Mouse (Mus musculus) heart, embryonic 10.5 days (tissue): Measurements from ENCODE around the gene Gm20715. TPM values are rescaled to one million over a fixed set of nuclear protein-coding genes. Genes with fewer than 3 reads are reported as not detected.

ENCODE experiments used
- DNase-seq: peaks from one replicate; pipeline ENCODE4 v3.0.0-alpha.2; 2017; ENCODE audit warnings: low spot score
- H3K27ac ChIP-seq: fragments of 300-500 bp; sonication (generic); 2 replicates; pipeline ENCODE4 v1.5.1; 2016; ENCODE audit warnings: mild to moderate bottlenecking
- H3K27me3 ChIP-seq: fragments of 300-500 bp; sonication (generic); 2 replicates; pipeline ENCODE4 v1.6.1; 2016; ENCODE audit warnings: mild to moderate bottlenecking; ENCODE audit not compliant: poor library complexity, insufficient read depth, severe bottlenecking
- H3K36me3 ChIP-seq: fragments of 300-500 bp; sonication (generic); 2 replicates; pipeline ENCODE4 v1.6.1; 2016; ENCODE audit warnings: mild to moderate bottlenecking, moderate library complexity
- H3K4me1 ChIP-seq: fragments of 300-500 bp; sonication (generic); 2 replicates; pipeline ENCODE4 v1.6.1; 2016; ENCODE audit warnings: mild to moderate bottlenecking
- H3K4me3 ChIP-seq: fragments of 300-500 bp; sonication (generic); 2 replicates; pipeline ENCODE4 v1.5.1; 2016; ENCODE audit warnings: mild to moderate bottlenecking, moderate library complexity
- H3K9me3 ChIP-seq: fragments of 300-500 bp; sonication (generic); 2 replicates; pipeline ENCODE4 v1.6.1; 2016; ENCODE audit warnings: mild to moderate bottlenecking, moderate library complexity
- WGBS: fragments of 180-500 bp; shearing (Covaris S2); methylation state at CpG from one replicate; pipeline ENCODE4 v1.1.7; 2016; 5-methylcytosine and 5-hydroxymethylcytosine counted together
- polyA plus RNA-seq: library from polyadenylated mRNA; unstranded; fragments of >200 nt; fragmentation: Nextera tagmentation; extraction: Ambion mirVana; gene quantifications from 2 replicates; pipeline ENCODE4 v1.2.1, GENCODE M21; 2016

The Gm20715 gene
- polyA plus RNA-seq, 1 experiment from 2014 or later: not detected

GRCm38 (mm10) chr7:6384011-6384410 is 26.1 kb upstream of the Gm20715 start:
- WGBS: 59% methylated on average over 8 of the region's 8 CpGs

GRCm38 (mm10) chr7:6386995-6387394 is 23.1 kb upstream of the Gm20715 start:
- Histone ChIP-seq H3K9me3 (no peaks in the 10 kb centered on the region), H3K27ac (no peak overlapping the region), H3K36me3 (peaks cover 42% of the 10 kb centered on the region), H3K27me3 (no peaks in the 10 kb centered on the region), H3K4me3 (no peak overlapping the region), H3K4me1 (peaks cover 6% of the 10 kb centered on the region; the same call in 1 of the 2 replicates)
- WGBS: 92% methylated on average over 8 of the region's 8 CpGs
- DNase-seq: no peak

More at GRCm38 (mm10) chr7:6384011-6384410, 26.1 kb upstream of the Gm20715 start:
- H3K4me3 ChIP-seq: peak overlapping the region; percentile 70
- no peak for DNase-seq
- no peaks in the 10 kb centered on the region for H3K27me3 ChIP-seq
- H3K27ac ChIP-seq: no peak overlapping the region
- peaks cover 6% of the 10 kb centered on the region; the same call in 1 of the 2 replicates for H3K4me1 ChIP-seq
- H3K36me3 ChIP-seq: peaks cover 13% of the 10 kb centered on the region
- H3K9me3 ChIP-seq: no peaks in the 10 kb centered on the region

GRCm38 (mm10) chr7:6388971-6389370 is 21.1 kb upstream of the Gm20715 start:
- peaks cover 61% of the 10 kb centered on the region for H3K36me3 ChIP-seq
- H3K9me3 ChIP-seq: no peaks in the 10 kb centered on the region
- DNase-seq: no peak
- no peak overlapping the region for H3K27ac ChIP-seq
- 88% methylated on average over 5 of the region's 5 CpGs for WGBS
- no peaks in the 10 kb centered on the region for H3K27me3 ChIP-seq
- H3K4me1 ChIP-seq: no peaks in the 10 kb centered on the region
- no peak overlapping the region for H3K4me3 ChIP-seq

- peaks cover 66% of the 10 kb centered on the region for H3K36me3 ChIP-seq
- whole genome bisulfite sequencing: 74% methylated on average over 5 of the region's 5 CpGs
Measured at GRCm38 (mm10) chr7:6389449-6389848, 20.6 kb upstream of the Gm20715 start.

GRCm38 (mm10) chr7:6397996-6398975 is 11.8 kb upstream of the Gm20715 start, which contains the start of gene Smim17:
Gene Smim17 (plus strand): TSS chr7:6398715.
- 28% methylated on average over 25 of the region's 25 CpGs for WGBS
- Histone ChIP-seq H3K4me1 (peaks cover 4% of the 10 kb centered on the region; the same call in 1 of the 2 replicates), H3K36me3 (peaks cover 24% of the 10 kb centered on the region), H3K9me3 (no peaks in the 10 kb centered on the region), H3K4me3 (peak within 1 kb of the TSS; percentile 58), H3K27me3 (no peaks in the 10 kb centered on the region), H3K27ac (no peak within 1 kb of the TSS)
- peak; percentile 79 for DNase-seq

More at GRCm38 (mm10) chr7:6389449-6389848, 20.6 kb upstream of the Gm20715 start:
- Histone ChIP-seq H3K4me1 (no peaks in the 10 kb centered on the region), H3K9me3 (no peaks in the 10 kb centered on the region), H3K27ac (no peak overlapping the region), H3K4me3 (no peak overlapping the region), H3K27me3 (no peaks in the 10 kb centered on the region)
- DNase-seq: no peak

GRCm38 (mm10) chr7:6414626-6415441 is 4.8 kb downstream of the Gm20715 start:
- H3K9me3 ChIP-seq: no peaks in the 10 kb centered on the region
- no peak for DNase-seq
- H3K4me3 ChIP-seq: no peak overlapping the region
- WGBS: 7% methylated on average over 21 of the region's 22 CpGs
- H3K27me3 ChIP-seq: 0 out of 2 replicates have a peak, but pooled peaks cover 4% of the 10 kb centered on the region
- H3K4me1 ChIP-seq: no peaks in the 10 kb centered on the region
- no peak overlapping the region for H3K27ac ChIP-seq
- H3K36me3 ChIP-seq: no peaks in the 10 kb centered on the region

GRCm38 (mm10) chr7:6415442-6415787 is 5.3 kb downstream of the Gm20715 start:
- no peaks in the 10 kb centered on the region for H3K36me3 ChIP-seq
- WGBS: 24% methylated on average over 8 of the region's 8 CpGs
- no peaks in the 10 kb centered on the region for H3K4me1 ChIP-seq
- no peak for DNase-seq
- H3K27me3 ChIP-seq: 0 out of 2 replicates have a peak, but pooled peaks cover 4% of the 10 kb centered on the region
- H3K9me3 ChIP-seq: no peaks in the 10 kb centered on the region
- no peak overlapping the region for H3K27ac ChIP-seq
- no peak overlapping the region for H3K4me3 ChIP-seq

- Histone ChIP-seq H3K27ac (no peak overlapping the region), H3K4me3 (no peak overlapping the region), H3K9me3 (peaks cover 4% of the 10 kb centered on the region; the same call in 1 of the 2 replicates), H3K4me1 (no peaks in the 10 kb centered on the region), H3K36me3 (no peaks in the 10 kb centered on the region), H3K27me3 (0 out of 2 replicates have a peak, but pooled peaks cover 3% of the 10 kb centered on the region)
- 70% methylated on average over 6 of the region's 6 CpGs for WGBS
- no peak for DNase-seq
Measured at GRCm38 (mm10) chr7:6419894-6420293, 9.8 kb downstream of the Gm20715 start.

GRCm38 (mm10) chr7:6429381-6429780 is 19.3 kb downstream of the Gm20715 start:
- Histone ChIP-seq H3K36me3 (no peaks in the 10 kb centered on the region), H3K4me3 (no peak overlapping the region), H3K9me3 (peaks cover 21% of the 10 kb centered on the region), H3K27ac (no peak overlapping the region), H3K4me1 (no peaks in the 10 kb centered on the region), H3K27me3 (no peaks in the 10 kb centered on the region)
- DNase-seq: no peak
- WGBS: 90% methylated on average over 3 of the region's 3 CpGs

- 32% methylated on average over 2 of the region's 2 CpGs for WGBS
Measured at GRCm38 (mm10) chr7:6430342-6430741, 20.3 kb downstream of the Gm20715 start.

GRCm38 (mm10) chr7:6438388-6438787 is 28.3 kb downstream of the Gm20715 start, which contains the start of gene Olfr1344:
Gene Olfr1344 (plus strand): TSS chr7:6438688.
- H3K27me3 ChIP-seq: no peaks in the 10 kb centered on the region
- H3K4me1 ChIP-seq: no peaks in the 10 kb centered on the region
- no peak for DNase-seq
- H3K4me3 ChIP-seq: no peak within 1 kb of the TSS
- WGBS: 71% methylated on average over 3 of the region's 3 CpGs
- no peaks in the 10 kb centered on the region for H3K36me3 ChIP-seq
- H3K27ac ChIP-seq: no peak within 1 kb of the TSS
- H3K9me3 ChIP-seq: no peaks in the 10 kb centered on the region

More at GRCm38 (mm10) chr7:6430342-6430741, 20.3 kb downstream of the Gm20715 start:
- no peak for DNase-seq
- H3K36me3 ChIP-seq: no peaks in the 10 kb centered on the region
- H3K4me1 ChIP-seq: no peaks in the 10 kb centered on the region
- no peaks in the 10 kb centered on the region for H3K27me3 ChIP-seq
- no peak overlapping the region for H3K27ac ChIP-seq
- peaks cover 17% of the 10 kb centered on the region for H3K9me3 ChIP-seq
- no peak overlapping the region for H3K4me3 ChIP-seq

GRCm38 (mm10) chr7:6441173-6441572 is 31.1 kb downstream of the Gm20715 start:
- 65% methylated on average over 2 of the region's 2 CpGs for WGBS
- no peaks in the 10 kb centered on the region for H3K27me3 ChIP-seq
- H3K4me1 ChIP-seq: no peaks in the 10 kb centered on the region
- no peaks in the 10 kb centered on the region for H3K36me3 ChIP-seq
- DNase-seq: no peak
- peaks cover 3% of the 10 kb centered on the region; the same call in 1 of the 2 replicates for H3K9me3 ChIP-seq
- no peak overlapping the region for H3K4me3 ChIP-seq
- no peak overlapping the region for H3K27ac ChIP-seq
